Mouse (Mus musculus): ENCODE measurements around the gene Pld3. TPM values are rescaled to one million over a fixed set of nuclear protein-coding genes. Genes with fewer than 3 reads are reported as not detected.

Pld3 gene
- total and polyA plus RNA-seq, 3 experiments, result 11.1 to 22.8 TPM; not detected in 1

- TF ChIP-seq UBTF (IDR thresholded peaks at IDR 0.05; ENCODE audit: borderline replicate concordance, insufficient read depth, low read depth, low read length) (no peak), MEF2A (IDR thresholded peaks at IDR 0.05; ENCODE audit: extremely low read depth, insufficient replicate concordance, low read depth, low read length, poor library complexity, severe bottlenecking) (no peak), BHLHE40 (IDR thresholded peaks at IDR 0.05; ENCODE audit: borderline replicate concordance, low read depth, low read length) (peak; percentile 95), ELF1 (IDR thresholded peaks at IDR 0.05; ENCODE audit: low read depth, low read length) (peak; percentile 54; the same call in 1 of the 2 replicates), MYB (IDR thresholded peaks at IDR 0.05; ENCODE audit: low read depth, low read length) (no peak), USF1 (IDR thresholded peaks at IDR 0.05; ENCODE audit: low read depth, low read length) (0 out of 2 replicates have a peak, but pooled peaks have one; percentile 33)
Observed at GRCm38 (mm10) chr7:27490543-27491329, 62.3 kb downstream of the Pld3 start (continued).

- H3K36me3 ChIP-seq (ENCODE audit: control insufficient read depth in 1 of 2, insufficient read depth in 2 of 2, low read length in 2 of 2), result peaks cover 0 to 25% of the 10 kb centered on the region in 2 experiments; a peak in 2 of 4 replicates
- peak overlapping the region; percentile 73 for H3K27ac ChIP-seq (ENCODE audit: control insufficient read depth, low read depth, low read length)
- peak overlapping the region; percentile 57 to 63 for H3K4me3 ChIP-seq (ENCODE audit: control insufficient read depth in 1 of 2, insufficient read depth in 1 of 2, low read depth in 2 of 2, low read length in 2 of 2)
- no peaks in the 10 kb centered on the region for H3K27me3 ChIP-seq (ENCODE audit: control insufficient read depth in 1 of 2, insufficient read depth in 2 of 2, low read length in 2 of 2)
- no peaks in the 10 kb centered on the region for H3K9me3 ChIP-seq (replicated peaks; ENCODE audit: insufficient read depth, low read length)
- H3K9ac ChIP-seq (ENCODE audit: control insufficient read depth, low read depth, low read length, poor library complexity, severe bottlenecking), result peak overlapping the region; percentile 80
- peaks cover 11% of the 10 kb centered on the region for H3K79me2 ChIP-seq (ENCODE audit: control insufficient read depth, insufficient read depth, low read length, poor library complexity)
- DNase-seq (ENCODE audit: low read depth, low spot score), result no peak
- H3K4me1 ChIP-seq (ENCODE audit: control insufficient read depth in 1 of 2, insufficient read depth in 2 of 2, low read length in 2 of 2), result peaks cover 12 to 26% of the 10 kb centered on the region in 2 experiments
- TF ChIP-seq NRF1 (IDR thresholded peaks at IDR 0.05; ENCODE audit: insufficient read depth, low read depth, low read length, poor library complexity, severe bottlenecking) (0 out of 2 replicates have a peak, but pooled peaks have one; percentile 5), ZKSCAN1 (IDR thresholded peaks at IDR 0.05; ENCODE audit: low read depth, low read length) (no peak)
Observed at GRCm38 (mm10) chr7:27490227-27490542, 62.8 kb downstream of the Pld3 start.

GRCm38 (mm10) chr7:27489270-27489869 lies 63.6 kb downstream of the Pld3 start:
- no peaks in the 10 kb centered on the region for H3K9me3 ChIP-seq (replicated peaks; ENCODE audit: insufficient read depth, low read length)
- no peak overlapping the region for H3K4me3 ChIP-seq (ENCODE audit: control insufficient read depth in 1 of 2, insufficient read depth in 1 of 2, low read depth in 2 of 2, low read length in 2 of 2)
- TF ChIP-seq POLR2AphosphoS5 (IDR thresholded peaks at IDR 0.05; ENCODE audit: borderline replicate concordance, low read depth, low read length) (no peak), POLR2A (IDR thresholded peaks at IDR 0.05; ENCODE audit: control insufficient read depth in 1 of 2, insufficient read depth in 1 of 2, low read depth in 1 of 2, low read length in 2 of 2, poor library complexity in 1 of 2) (no peak), TBP (IDR thresholded peaks at IDR 0.05; ENCODE audit: low read depth, low read length) (no peak), RAD21 (IDR thresholded peaks at IDR 0.05; ENCODE audit: low read depth, low read length) (no peak)
- peak overlapping the region; percentile 73; the same call in 1 of the 2 replicates for H3K27ac ChIP-seq (ENCODE audit: control insufficient read depth, low read depth, low read length)
- peaks cover 0 to 27% of the 10 kb centered on the region in 2 experiments; a peak in 2 of 4 replicates for H3K36me3 ChIP-seq (ENCODE audit: control insufficient read depth in 1 of 2, insufficient read depth in 2 of 2, low read length in 2 of 2)
- DNase-seq (ENCODE audit: low read depth, low spot score), result no peak
- peaks cover 13 to 26% of the 10 kb centered on the region in 2 experiments for H3K4me1 ChIP-seq (ENCODE audit: control insufficient read depth in 1 of 2, insufficient read depth in 2 of 2, low read length in 2 of 2)
- no peak overlapping the region for H3K9ac ChIP-seq (ENCODE audit: control insufficient read depth, low read depth, low read length, poor library complexity, severe bottlenecking)
- H3K79me2 ChIP-seq (ENCODE audit: control insufficient read depth, insufficient read depth, low read length, poor library complexity), result peaks cover 11% of the 10 kb centered on the region
- no peaks in the 10 kb centered on the region for H3K27me3 ChIP-seq (ENCODE audit: control insufficient read depth in 1 of 2, insufficient read depth in 2 of 2, low read length in 2 of 2)
